14 mouse cellular contexts compared by ENCODE assay signal in the genomic region with DNA sequence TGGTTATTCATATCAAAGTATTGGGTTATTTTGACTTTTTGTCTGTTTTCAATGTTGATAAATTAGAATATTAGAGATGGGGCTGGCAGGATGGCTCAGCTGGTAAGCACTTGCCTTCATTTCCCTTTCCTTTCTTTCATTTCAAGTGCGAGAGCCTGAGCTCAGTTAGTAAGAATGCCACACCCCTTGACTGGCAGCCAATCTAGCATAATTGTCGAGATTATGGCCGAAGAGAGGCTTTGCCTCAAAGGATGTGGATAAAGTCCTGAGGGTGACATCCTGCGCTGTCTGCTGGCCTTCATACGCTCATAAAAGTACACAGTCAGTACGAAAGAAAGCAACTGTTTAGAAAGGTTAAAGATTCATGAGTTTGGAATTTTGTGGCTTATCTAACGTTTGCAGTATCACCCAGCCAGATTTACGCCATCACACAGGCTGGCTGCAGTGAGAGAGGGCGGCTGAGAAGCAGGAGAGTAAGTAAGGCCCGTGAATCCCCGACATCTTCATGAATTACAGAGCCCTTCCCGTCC. TPM values are rescaled to one million over a fixed set of nuclear protein-coding genes. Genes with fewer than 3 reads are reported as not detected.
DNase-seq lines count a peak whose midpoint lies in the region; ATAC-seq and TF ChIP-seq lines count a peak whose summit lies in the region.
"Had no signal": no experiment of that assay in that cellular context is flagged by ENCODE, and none has a peak within 500 bp of the region (broad histone marks: within the 10 kb centered on the region; RNA-seq: fewer than 3 reads in every experiment).

No protein-coding gene starts in this region.

- H3K27me3 ChIP-seq in kidney, adult 2 months (replicated peaks; ENCODE audit: control insufficient read depth, insufficient read depth, low read length): no peaks in the 10 kb centered on the region
- H3K27me3 ChIP-seq in kidney, embryonic 16.5 days (ENCODE audit: insufficient read depth, low read length): no peaks in the 10 kb centered on the region
- no peaks in the 10 kb centered on the region for H3K27me3 ChIP-seq in myocyte (ENCODE audit: control insufficient read depth, insufficient read depth, insufficient read length)
- H3K27me3 ChIP-seq in midbrain, embryonic 14.5 days (ENCODE audit: control insufficient read depth, insufficient read depth, low read length): no peaks in the 10 kb centered on the region
- no peaks in the 10 kb centered on the region for H3K27me3 ChIP-seq in hindbrain, postnatal 0 days (ENCODE audit: insufficient read depth, low read length)
- H3K27me3 ChIP-seq: limb, embryonic 13.5 days had no signal

- WGBS in kidney, adult 2 months: 69% methylated on average over 12 of the region's 12 CpGs
- 51% methylated on average over 12 of the region's 12 CpGs for WGBS in kidney, embryonic 16.5 days
- 76% methylated on average over 12 of the region's 12 CpGs for WGBS in midbrain, embryonic 14.5 days
- 73% methylated on average over 12 of the region's 12 CpGs for WGBS in hindbrain, postnatal 0 days

- peak; percentile 30 for DNase-seq in gastrocnemius, adult 18-20 months (ENCODE audit: low spot score)
- DNase-seq in gastrocnemius, postnatal 4 days (ENCODE audit: low spot score in 2 of 2): no peak
- DNase-seq in kidney, adult 2 months: peak; percentile 23
- DNase-seq in midbrain, embryonic 14.5 days: no peak
- no peak for DNase-seq in hindbrain, postnatal 0 days (ENCODE audit: low spot score)
- DNase-seq: adrenal gland, postnatal 25 days; cerebellum, adult 9-11 months; liver, postnatal 0 days; thymus, postnatal 36 days had no signal

- H3K4me2 ChIP-seq in kidney, embryonic 16.5 days (replicated peaks; ENCODE audit: low read depth, low read length): no peak overlapping the region
- peak overlapping the region; percentile 67 for H3K4me2 ChIP-seq in myocyte (ENCODE audit: low read depth)
- H3K4me2 ChIP-seq in midbrain, embryonic 14.5 days (ENCODE audit: low read length): no peak overlapping the region
- H3K4me2 ChIP-seq in hindbrain, postnatal 0 days (ENCODE audit: low read depth, low read length): no peak overlapping the region
- H3K4me2 ChIP-seq: hindbrain, embryonic 14.5 days; limb, embryonic 13.5 days had no signal

- no peaks in the 10 kb centered on the region for H3K4me1 ChIP-seq in kidney, adult 2 months (ENCODE audit: control insufficient read depth, insufficient read depth, low read length)
- peaks cover 29% of the 10 kb centered on the region; the same call in 1 of the 2 replicates for H3K4me1 ChIP-seq in kidney, embryonic 16.5 days (ENCODE audit: insufficient read depth, low read length)
- H3K4me1 ChIP-seq in embryonic fibroblast, embryonic 13.5 days (ENCODE audit: control insufficient read depth, insufficient read depth, low read length): peaks cover 23% of the 10 kb centered on the region
- H3K4me1 ChIP-seq in midbrain, embryonic 14.5 days (ENCODE audit: control insufficient read depth, insufficient read depth, low read length): no peaks in the 10 kb centered on the region
- H3K4me1 ChIP-seq in hindbrain, postnatal 0 days (ENCODE audit: insufficient read depth, low read length): no peaks in the 10 kb centered on the region

- no peaks in the 10 kb centered on the region for H3K36me3 ChIP-seq in kidney, adult 2 months (ENCODE audit: control insufficient read depth, insufficient read depth, low read length)
- H3K36me3 ChIP-seq in kidney, embryonic 16.5 days (ENCODE audit: insufficient read depth, low read length): peaks cover 26% of the 10 kb centered on the region; the same call in 1 of the 2 replicates
- peaks cover 4% of the 10 kb centered on the region for H3K36me3 ChIP-seq in myocyte (ENCODE audit: control insufficient read depth, insufficient read depth)
- H3K36me3 ChIP-seq in midbrain, embryonic 14.5 days (ENCODE audit: control insufficient read depth, insufficient read depth, low read length): no peaks in the 10 kb centered on the region
- H3K36me3 ChIP-seq in hindbrain, postnatal 0 days (ENCODE audit: insufficient read depth, low read length): no peaks in the 10 kb centered on the region

- no peak for TF ChIP-seq POLR2A in kidney, adult 2 months (IDR thresholded peaks at IDR 0.05; ENCODE audit: low read depth, low read length)
- TF ChIP-seq POLR2A in embryonic fibroblast, embryonic 13.5 days (IDR thresholded peaks at IDR 0.05; ENCODE audit: low read depth, low read length): no peak
- no peak for TF ChIP-seq POLR2A in myocyte (IDR thresholded peaks at IDR 0.05; ENCODE audit: insufficient read length, low read depth)

- H3K9ac ChIP-seq in kidney, embryonic 16.5 days (replicated peaks; ENCODE audit: low read length): no peak overlapping the region
- H3K9ac ChIP-seq in midbrain, embryonic 14.5 days (replicated peaks; ENCODE audit: low read length): no peak overlapping the region
- no peak overlapping the region for H3K9ac ChIP-seq in hindbrain, postnatal 0 days (replicated peaks; ENCODE audit: low read length)
- H3K9ac ChIP-seq: hindbrain, embryonic 14.5 days; limb, embryonic 13.5 days; liver, postnatal 0 days had no signal

- H3K79me2 ChIP-seq in myocyte (ENCODE audit: control insufficient read depth, insufficient read depth): peaks cover 3% of the 10 kb centered on the region

- H3K27ac ChIP-seq in kidney, adult 2 months (ENCODE audit: insufficient read depth, low read depth, low read length): no peak overlapping the region
- no peak overlapping the region for H3K27ac ChIP-seq in kidney, embryonic 16.5 days (ENCODE audit: low read length)
- peak overlapping the region; percentile 74; the same call in 1 of the 2 replicates for H3K27ac ChIP-seq in embryonic fibroblast, embryonic 13.5 days (ENCODE audit: insufficient read depth, low read length)
- H3K27ac ChIP-seq in midbrain, embryonic 14.5 days (replicated peaks; ENCODE audit: low read depth, low read length): no peak overlapping the region
- no peak overlapping the region for H3K27ac ChIP-seq in hindbrain, postnatal 0 days
- H3K27ac ChIP-seq: hindbrain, embryonic 14.5 days; limb, embryonic 13.5 days had no signal

- no peak overlapping the region for H3ac ChIP-seq in myocyte (ENCODE audit: control insufficient read depth, insufficient read length)

- TF ChIP-seq CTCF in kidney, adult 2 months (conservative IDR thresholded peaks at IDR 0.05; ENCODE audit: insufficient read depth, insufficient read length, low read depth, low read length): no peak
- no peak for TF ChIP-seq CTCF in embryonic fibroblast, embryonic 13.5 days (IDR thresholded peaks at IDR 0.05; ENCODE audit: borderline replicate concordance, insufficient read depth, low read length)
- TF ChIP-seq CTCF in hindbrain, postnatal 0 days (IDR thresholded peaks at IDR 0.05; ENCODE audit: low read depth): no peak

- no peaks in the 10 kb centered on the region for H3K9me3 ChIP-seq in kidney, embryonic 16.5 days (ENCODE audit: low read length)
- no peaks in the 10 kb centered on the region for H3K9me3 ChIP-seq in midbrain, embryonic 14.5 days (ENCODE audit: control insufficient read depth, low read length)
- no peaks in the 10 kb centered on the region for H3K9me3 ChIP-seq in hindbrain, postnatal 0 days (ENCODE audit: low read length)
- H3K9me3 ChIP-seq: limb, embryonic 13.5 days had no signal

- H3K4me3 ChIP-seq in kidney, adult 2 months (ENCODE audit: insufficient read depth, low read depth, low read length): no peak overlapping the region
- H3K4me3 ChIP-seq in kidney, embryonic 16.5 days (ENCODE audit: low read length): no peak overlapping the region
- no peak overlapping the region for H3K4me3 ChIP-seq in embryonic fibroblast, embryonic 13.5 days (ENCODE audit: insufficient read depth, low read length)
- no peak overlapping the region for H3K4me3 ChIP-seq in myocyte
- H3K4me3 ChIP-seq in midbrain, embryonic 14.5 days (replicated peaks; ENCODE audit: low read depth, low read length): no peak overlapping the region
- H3K4me3 ChIP-seq in hindbrain, postnatal 0 days (ENCODE audit: low read length): no peak overlapping the region
- H3K4me3 ChIP-seq: limb, embryonic 13.5 days had no signal

- no peak for ATAC-seq in kidney, embryonic 16.5 days (ENCODE audit: low FRiP score, low TSS enrichment)
- ATAC-seq in midbrain, embryonic 14.5 days (ENCODE audit: low FRiP score, low TSS enrichment): no peak
- no peak for ATAC-seq in hindbrain, postnatal 0 days
- ATAC-seq: liver, postnatal 0 days had no signal

TF ChIP-seq in myocyte, 11 proteins besides CTCF, POLR2A, EP300 and RAD21:
- TF ChIP-seq TCF12 (IDR thresholded peaks at IDR 0.05; ENCODE audit: insufficient read depth, poor library complexity, severe bottlenecking) (no peak), E2F4 (IDR thresholded peaks at IDR 0.05; ENCODE audit: insufficient read depth) (no peak), TCF3 (IDR thresholded peaks at IDR 0.05; ENCODE audit: insufficient read length, low read depth) (no peak), POLR2AphosphoS2 (IDR thresholded peaks at IDR 0.05; ENCODE audit: insufficient read length, low read depth) (no peak), MAX (IDR thresholded peaks at IDR 0.05; ENCODE audit: low read depth) (no peak), MYOG (IDR thresholded peaks at IDR 0.05; ENCODE audit: control insufficient read depth in 1 of 3, insufficient read depth in 1 of 3, insufficient read length in 2 of 3, low read depth in 2 of 3) (no peak), MYOD1 (IDR thresholded peaks at IDR 0.05; ENCODE audit: control insufficient read depth in 1 of 3, insufficient read length in 2 of 3, low read depth in 2 of 3) (no peak), REST (IDR thresholded peaks at IDR 0.05; ENCODE audit: insufficient read depth, insufficient read length) (no peak), USF1 (IDR thresholded peaks at IDR 0.05; ENCODE audit: low read depth) (no peak), CEBPB (IDR thresholded peaks at IDR 0.05; ENCODE audit: insufficient read depth, poor library complexity, severe bottlenecking) (no peak), SRF (IDR thresholded peaks at IDR 0.05; ENCODE audit: control insufficient read depth, insufficient read length, low read depth) (no peak)

RNA-seq across cellular contexts. Expression of a gene that starts 47.2 kb away (rescaled TPM):
- total RNA-seq in gastrocnemius, adult 18-20 months (2021): 1 to 10 TPM; 8.8 to 9.7 TPM
- total RNA-seq in gastrocnemius, postnatal 4 days (2021): 10 to 100 TPM; 12.9 to 13.3 TPM
- 3.4 and 4.1 TPM in 2 replicates for polyA plus RNA-seq in kidney, adult 2 months (2012; rRNA removed)
- polyA plus RNA-seq in kidney, embryonic 16.5 days (2015; fragmentation: Nextera tagmentation; extraction: Ambion mirVana): 29.5 and 30.7 TPM in 2 replicates
- polyA plus RNA-seq in embryonic fibroblast, embryonic 13.5 days (2011; ENCODE audit: insufficient read length, low read depth, missing spikeins): 14.1 and 17.9 TPM in 2 replicates
- 5.2 TPM for polyA plus RNA-seq in myocyte (2012; fragmentation: generic; extraction: Trizol)
- polyA plus RNA-seq in midbrain, embryonic 14.5 days (2014; fragmentation: Nextera tagmentation; extraction: Ambion mirVana): 14.6 and 20.4 TPM in 2 replicates
- total RNA-seq in hindbrain, postnatal 0 days (2014; rRNA removed): 4.7 and 6.3 TPM in 2 replicates
- polyA plus RNA-seq in hindbrain, postnatal 0 days (2015; fragmentation: Nextera tagmentation; extraction: Ambion mirVana): 15.6 and 19.5 TPM in 2 replicates

Comparison
In these comparisons a context has a peak if more than half of its experiments do, and no peak if none do; other contexts are left out.
1. DNase-seq: peak in gastrocnemius, adult 18-20 months (single experiment) and kidney, adult 2 months (single experiment); none in gastrocnemius, postnatal 4 days (0 of 2), midbrain, embryonic 14.5 days (single experiment) and hindbrain, postnatal 0 days (single experiment).